In genomic region chr4:125415308-125415707, GRCm38 (mm10) we compare ENCODE assay signal across 20 mouse cellular contexts.
DNase-seq lines count a peak whose midpoint lies in the region; ATAC-seq and TF ChIP-seq lines count a peak whose summit lies in the region.
"Had no signal": no experiment of that assay in that cellular context is flagged by ENCODE, and none has a peak within 500 bp of the region (broad histone marks: within the 10 kb centered on the region; RNA-seq: fewer than 3 reads in every experiment).

No protein-coding gene starts in this region.

- no peak overlapping the region for H3K4me3 ChIP-seq in midbrain, embryonic 13.5 days (replicated peaks)
- H3K4me3 ChIP-seq in midbrain, embryonic 15.5 days = no peak overlapping the region
- no peak overlapping the region for H3K4me3 ChIP-seq in cerebellum, adult 2 months (replicated peaks; ENCODE audit: insufficient read depth, low read depth, low read length)
- H3K4me3 ChIP-seq in limb, embryonic 10.5 days = no peak overlapping the region
- H3K4me3 ChIP-seq: embryonic facial prominence, embryonic 10.5 days; embryonic facial prominence, embryonic 12.5 days; forebrain, embryonic 13.5 days; forebrain, embryonic 15.5 days had no signal

- TF ChIP-seq CTCF in cerebellum, adult 2 months (IDR thresholded peaks at IDR 0.05; ENCODE audit: borderline replicate concordance, insufficient read depth, low read depth, low read length) = no peak

- peak; percentile 75 for DNase-seq in R1 (ENCODE audit: low read depth, low spot score)
- DNase-seq in cerebellum, adult 2 months = no peak
- DNase-seq in limb, embryonic 10.5 days (ENCODE audit: low spot score) = no peak
- DNase-seq: adrenal gland, adult 8-10 months; adrenal gland, postnatal 14 days; cerebellum, adult 11-12 months; cerebellum, adult 8-10 months; cerebellum, adult 9-11 months; cerebellum, postnatal 14 days; cerebellum, postnatal 36 days; forebrain, postnatal 0 days had no signal

- WGBS in midbrain, embryonic 13.5 days = 10% methylated on average over 11 of the region's 11 CpGs
- 12% methylated on average over 11 of the region's 11 CpGs for WGBS in midbrain, embryonic 15.5 days
- 77% methylated on average over 11 of the region's 11 CpGs for whole genome bisulfite sequencing in cerebellum, adult 2 months
- WGBS in limb, embryonic 10.5 days = 56% methylated on average over 11 of the region's 11 CpGs

- peaks cover 34% of the 10 kb centered on the region for H3K4me1 ChIP-seq in midbrain, embryonic 13.5 days (replicated peaks)
- H3K4me1 ChIP-seq in midbrain, embryonic 15.5 days = peaks cover 24% of the 10 kb centered on the region
- H3K4me1 ChIP-seq in cerebellum, adult 2 months (ENCODE audit: control insufficient read depth, insufficient read depth, low read length) = peaks cover 9% of the 10 kb centered on the region
- H3K4me1 ChIP-seq in limb, embryonic 10.5 days = peaks cover 28% of the 10 kb centered on the region

- no peaks in the 10 kb centered on the region for H3K36me3 ChIP-seq in midbrain, embryonic 13.5 days
- H3K36me3 ChIP-seq in midbrain, embryonic 15.5 days (replicated peaks) = no peaks in the 10 kb centered on the region
- H3K36me3 ChIP-seq in limb, embryonic 10.5 days = no peaks in the 10 kb centered on the region
- H3K36me3 ChIP-seq: embryonic facial prominence, embryonic 10.5 days; embryonic facial prominence, embryonic 12.5 days; forebrain, embryonic 15.5 days; G1E had no signal

- no peak overlapping the region for H3K4me2 ChIP-seq in midbrain, embryonic 13.5 days (replicated peaks)
- H3K4me2 ChIP-seq in midbrain, embryonic 15.5 days = no peak overlapping the region
- H3K4me2 ChIP-seq: embryonic facial prominence, embryonic 12.5 days; forebrain, embryonic 13.5 days; forebrain, embryonic 15.5 days had no signal

- H3K27me3 ChIP-seq in midbrain, embryonic 13.5 days = peaks cover 53% of the 10 kb centered on the region
- peaks cover 6% of the 10 kb centered on the region; the same call in 1 of the 2 replicates for H3K27me3 ChIP-seq in midbrain, embryonic 15.5 days (replicated peaks)
- H3K27me3 ChIP-seq in cerebellum, adult 2 months (ENCODE audit: control insufficient read depth, insufficient read depth, low read length) = no peaks in the 10 kb centered on the region; the same call in 1 of the 2 replicates
- peaks cover 43% of the 10 kb centered on the region; the same call in 1 of the 2 replicates for H3K27me3 ChIP-seq in limb, embryonic 10.5 days (ENCODE audit: low read depth, poor library complexity, severe bottlenecking)
- H3K27me3 ChIP-seq: embryonic facial prominence, embryonic 12.5 days; forebrain, embryonic 15.5 days had no signal

- no peak overlapping the region for H3K9ac ChIP-seq in midbrain, embryonic 13.5 days (replicated peaks)
- no peak overlapping the region for H3K9ac ChIP-seq in midbrain, embryonic 15.5 days
- H3K9ac ChIP-seq: embryonic facial prominence, embryonic 12.5 days; forebrain, embryonic 13.5 days; forebrain, embryonic 15.5 days; forebrain, postnatal 0 days had no signal

- ATAC-seq in midbrain, embryonic 13.5 days = no peak
- no peak for ATAC-seq in midbrain, embryonic 15.5 days (replicated peaks)
- ATAC-seq: activated CD4-positive, CD25-positive, alpha-beta regulatory T cell, adult 4 months; forebrain, embryonic 13.5 days; forebrain, postnatal 0 days; Patski had no signal

- 0 out of 2 replicates have a peak overlapping the region, but pooled peaks have one; percentile 25 for H3K27ac ChIP-seq in midbrain, embryonic 13.5 days
- H3K27ac ChIP-seq in midbrain, embryonic 15.5 days = no peak overlapping the region
- no peak overlapping the region for H3K27ac ChIP-seq in cerebellum, adult 2 months (ENCODE audit: insufficient read depth, low read length)
- H3K27ac ChIP-seq in limb, embryonic 10.5 days = no peak overlapping the region
- H3K27ac ChIP-seq: embryonic facial prominence, embryonic 10.5 days; embryonic facial prominence, embryonic 12.5 days; forebrain, embryonic 13.5 days; forebrain, embryonic 15.5 days had no signal

- no peaks in the 10 kb centered on the region for H3K9me3 ChIP-seq in midbrain, embryonic 13.5 days
- no peaks in the 10 kb centered on the region for H3K9me3 ChIP-seq in midbrain, embryonic 15.5 days
- H3K9me3 ChIP-seq in limb, embryonic 10.5 days (replicated peaks) = no peaks in the 10 kb centered on the region
- H3K9me3 ChIP-seq: embryonic facial prominence, embryonic 10.5 days; embryonic facial prominence, embryonic 12.5 days; forebrain, embryonic 13.5 days; forebrain, embryonic 15.5 days had no signal

- TF ChIP-seq POLR2A in cerebellum, adult 2 months (IDR thresholded peaks at IDR 0.05; ENCODE audit: borderline replicate concordance, insufficient read depth, low read length) = no peak
